Mouse (Mus musculus): ENCODE measurements at regions not wholly inside any gene's neighbourhood (a gene's known extent, or its start where the extent isn't known, plus 50 kb on each side); places are given as distances from the start of the nearest gene placed in this dataset.

DNA sequence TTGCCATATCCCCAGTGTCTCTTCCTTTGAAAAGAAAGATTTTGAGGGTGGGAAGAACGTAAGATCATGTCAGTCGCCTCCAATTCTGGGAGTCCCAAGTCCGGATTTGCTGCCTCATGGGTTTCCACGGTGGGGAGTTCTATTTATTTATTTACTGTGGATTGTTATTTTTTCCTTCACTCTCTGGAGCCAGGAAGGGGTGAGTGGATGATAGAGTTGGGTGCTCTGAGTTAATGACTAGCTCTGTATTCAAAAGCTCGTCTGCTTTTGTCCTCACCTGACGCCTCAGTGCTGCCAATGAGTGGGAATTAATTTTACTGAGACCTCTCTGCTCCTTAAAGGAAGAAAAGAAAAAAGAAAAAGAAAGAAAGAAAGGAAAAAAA is 551.8 kb upstream of the Btbd3 start:
- DNase-seq, result peak in 1 of 2 experiments; percentile 10

DNA sequence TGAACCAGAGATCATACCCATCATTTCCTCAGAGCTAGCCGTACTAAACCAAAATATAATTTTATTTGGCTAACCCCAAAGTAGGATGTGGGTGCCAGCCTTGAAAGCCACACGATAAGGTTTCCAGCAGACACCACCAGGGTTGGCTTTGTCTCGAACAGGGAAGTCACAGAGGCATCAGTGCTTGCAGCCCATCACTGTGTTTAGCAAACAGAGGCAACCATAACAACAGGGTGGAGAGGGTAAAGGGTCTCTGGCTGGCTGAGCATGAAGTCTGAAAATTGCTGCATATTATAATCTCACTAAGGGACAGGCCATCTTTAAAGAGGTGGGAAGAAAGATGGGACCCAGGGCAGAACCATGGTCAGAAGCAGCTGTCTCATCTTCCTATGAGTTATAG is 552.3 kb upstream of the Btbd3 start:
- DNase-seq, result no peak

GRCm38 (mm10) chr2:137695885-137696284 is 560.5 kb upstream of the Btbd3 start:
- no peak for DNase-seq

GRCm38 (mm10) chr2:137694020-137694419 is 562.3 kb upstream of the Btbd3 start:
- DNase-seq, result no peak

GRCm38 (mm10) chr2:137687208-137687607 is 569.2 kb upstream of the Btbd3 start:
- DNase-seq, result no peak

DNA sequence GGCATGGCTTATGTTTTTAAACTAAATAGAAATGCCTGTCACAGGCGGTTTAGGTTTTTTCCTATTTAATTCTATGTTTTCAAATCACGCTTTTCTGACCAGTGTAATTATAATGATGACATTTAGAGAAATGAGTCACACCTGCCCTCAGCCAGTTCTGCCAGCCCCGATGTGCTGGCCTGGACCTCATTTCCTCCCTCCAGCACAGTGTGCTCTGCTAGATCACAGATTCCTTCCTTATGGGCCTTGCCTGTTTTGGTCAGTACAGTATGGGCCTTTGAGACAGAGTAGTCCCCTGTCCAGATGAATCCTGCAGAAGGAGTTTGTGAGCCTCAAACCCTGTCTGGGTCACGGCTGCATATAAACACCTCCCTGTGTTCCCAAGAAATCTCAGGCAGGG is 569.6 kb upstream of the Btbd3 start:
- DNase-seq, result no peak

DNA sequence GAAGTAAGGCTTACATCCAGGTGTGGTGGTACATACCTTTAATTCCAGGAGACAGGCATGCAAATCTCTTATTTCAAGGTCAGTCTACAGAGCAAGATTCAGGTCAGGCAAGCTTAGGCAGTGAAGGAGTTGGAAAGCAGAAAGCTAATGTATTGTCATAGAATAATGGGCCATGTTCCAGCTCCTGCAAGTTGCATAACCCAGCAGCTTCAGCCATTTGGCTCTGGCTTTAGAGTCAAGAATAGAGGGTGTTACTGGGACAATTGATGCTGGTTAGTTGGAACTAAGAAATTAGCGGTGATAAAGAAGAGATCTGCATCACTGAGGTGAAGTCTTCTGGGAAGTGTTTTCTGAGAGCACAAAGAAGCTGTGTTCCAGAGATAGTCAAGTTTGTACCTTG is 565.3 kb upstream of the Jag1 start:
- DNase-seq, result no peak

DNA sequence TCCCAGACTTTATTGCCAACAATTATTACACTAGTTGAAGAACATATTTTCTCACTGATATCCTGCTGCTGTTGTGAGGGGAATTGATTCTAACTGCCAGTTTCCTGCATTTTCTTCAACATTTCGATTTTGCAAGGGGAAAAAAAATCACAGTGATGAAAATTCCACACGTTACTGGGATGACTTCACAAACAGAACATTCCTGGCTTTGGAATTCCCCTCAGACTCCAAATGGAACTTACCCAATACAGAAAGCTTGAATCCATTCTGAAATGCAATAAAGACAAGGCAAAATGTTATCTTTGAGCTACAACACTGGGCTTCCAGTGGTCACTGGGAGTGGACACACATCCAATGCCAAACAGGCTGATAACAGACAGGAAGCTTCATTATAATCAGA is 546.7 kb upstream of the Jag1 start:
- DNase-seq, result no peak

- DNase-seq, result no peak
Observed at GRCm38 (mm10) chr2:137662216-137662615, 545.8 kb upstream of the Jag1 start.

DNA sequence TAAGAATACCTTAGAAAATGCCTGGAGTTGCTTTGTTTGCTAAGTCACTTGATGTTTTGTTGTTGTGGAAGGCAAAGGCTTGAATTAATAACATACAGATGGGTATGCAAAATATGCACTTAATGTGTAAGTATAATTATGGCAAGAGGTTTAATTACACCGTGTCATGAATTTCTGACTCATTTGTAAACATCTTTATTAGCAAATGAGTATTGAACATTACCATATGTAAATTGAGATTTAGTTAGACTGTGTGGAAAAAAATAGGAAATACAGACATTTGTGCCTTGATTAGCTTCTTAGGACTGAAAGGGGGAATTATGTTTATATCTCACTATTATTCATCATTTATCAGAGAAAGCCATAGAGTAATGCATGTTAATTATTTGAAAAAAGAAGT is 544.0 kb upstream of the Jag1 start:
- DNase-seq, result no peak

- no peak for DNase-seq
Observed at GRCm38 (mm10) chr2:137654296-137654695, 537.9 kb upstream of the Jag1 start.

DNA sequence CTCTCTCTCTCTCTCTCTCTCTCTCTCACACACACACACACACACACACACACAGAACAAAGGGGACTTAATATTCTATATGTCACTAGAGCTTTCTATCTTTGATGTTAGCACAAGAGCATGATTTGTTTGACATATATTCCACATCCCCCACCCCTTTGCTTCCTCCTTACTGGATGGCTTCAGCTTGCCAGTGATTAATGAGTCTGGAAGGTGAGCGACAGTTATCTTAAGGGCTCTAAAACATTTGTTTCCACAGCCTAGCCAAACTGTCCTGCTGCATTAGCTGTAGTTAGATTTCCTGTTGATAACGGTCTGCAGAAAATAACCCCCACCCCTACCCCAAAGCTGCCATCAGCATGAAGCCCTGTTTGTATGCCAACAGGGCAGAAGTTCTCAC is 527.7 kb upstream of the Jag1 start:
- DNase-seq, result no peak

DNA sequence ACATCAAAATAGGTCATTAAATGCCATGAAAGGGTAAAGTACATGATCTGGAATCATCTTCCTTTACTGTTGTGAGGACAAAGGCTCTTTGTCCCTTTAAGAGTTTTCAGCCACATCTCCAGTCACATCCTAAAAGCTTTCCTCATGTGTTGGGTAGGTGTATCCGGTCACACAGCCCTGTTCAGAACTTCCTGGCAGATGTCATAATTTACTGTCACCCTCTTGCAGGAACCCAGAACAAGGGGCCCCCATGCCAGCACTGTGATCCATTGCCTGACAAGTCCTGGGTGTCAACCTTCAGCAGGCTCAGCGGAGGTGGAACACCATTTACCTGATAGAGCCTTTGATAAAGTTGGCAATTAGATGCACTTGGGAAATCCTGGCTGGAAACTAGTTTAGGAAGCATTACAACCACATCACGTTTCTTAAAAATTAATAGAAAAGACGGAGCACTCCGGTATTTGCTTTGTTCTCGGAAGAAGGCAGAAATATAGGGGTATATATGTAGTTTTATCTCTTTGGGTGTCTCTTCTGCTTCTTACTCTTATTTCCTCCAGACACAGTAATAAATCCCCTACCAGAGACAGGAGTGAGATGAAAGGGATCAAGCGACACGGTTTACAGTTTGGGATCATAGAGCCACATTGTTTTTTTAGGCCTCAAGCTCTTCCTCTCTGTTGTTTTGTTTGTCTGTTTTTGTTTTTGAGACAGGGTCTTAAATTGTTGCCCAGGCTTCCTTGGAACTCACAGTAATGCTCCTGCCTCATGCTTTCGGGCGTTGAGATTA is 527.0 kb upstream of the Jag1 start:
- DNase-seq, result peak; percentile 27 to 55

DNA sequence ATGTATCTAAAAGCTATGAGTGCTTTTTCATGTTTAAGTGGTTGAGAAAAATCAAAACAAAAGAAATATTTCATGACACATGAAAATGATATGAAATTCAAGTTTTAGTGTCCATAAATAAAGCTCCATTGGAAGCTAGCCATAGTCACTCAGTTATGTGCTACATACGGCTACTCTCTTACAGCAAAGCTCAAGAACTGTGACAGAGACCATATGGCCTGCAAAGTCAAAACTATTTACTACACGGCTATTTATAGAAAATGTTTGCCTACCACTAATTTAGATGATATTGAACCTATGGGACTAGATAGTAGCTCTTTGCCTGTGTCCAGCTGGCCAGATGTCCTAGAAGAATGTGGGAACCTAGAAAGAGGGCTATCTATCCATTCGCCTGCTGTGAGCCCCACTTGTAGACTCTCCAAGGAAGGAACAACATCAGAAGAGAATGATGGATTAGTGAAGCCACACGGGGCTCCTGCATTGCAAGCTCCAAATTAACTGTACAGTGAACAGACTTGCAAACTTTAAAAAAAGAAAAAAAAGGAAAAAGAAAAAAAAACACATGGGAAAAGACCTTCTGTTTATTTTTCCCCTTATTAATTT is 518.7 kb upstream of the Jag1 start:
- peak; percentile 14 to 37 for DNase-seq

DNA sequence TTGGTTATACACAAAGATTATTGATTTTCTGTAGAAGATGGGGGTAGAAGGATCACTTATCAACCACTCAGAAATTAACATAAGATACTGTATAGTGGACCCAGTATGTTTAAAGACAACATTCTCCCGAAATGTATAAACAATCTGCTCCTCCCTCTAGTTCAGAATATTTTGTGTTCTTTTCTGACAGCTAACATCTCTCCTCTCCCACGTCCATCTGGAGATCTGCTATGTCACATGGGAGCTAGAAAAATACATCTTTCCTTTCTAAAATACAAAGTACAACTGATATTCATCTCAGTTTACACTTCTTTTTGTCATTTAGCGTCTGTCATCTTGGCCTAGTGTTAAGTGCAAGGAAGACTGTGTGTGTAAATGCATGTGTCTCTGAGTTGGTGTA is 500.2 kb upstream of the Jag1 start:
- no peak for DNase-seq

GRCm38 (mm10) chr2:137613791-137614190 is 497.3 kb upstream of the Jag1 start:
- no peak for DNase-seq

- DNase-seq, result peak in 1 of 2 experiments; percentile 3
Observed at GRCm38 (mm10) chr2:137608506-137608905, 492.1 kb upstream of the Jag1 start.

DNA sequence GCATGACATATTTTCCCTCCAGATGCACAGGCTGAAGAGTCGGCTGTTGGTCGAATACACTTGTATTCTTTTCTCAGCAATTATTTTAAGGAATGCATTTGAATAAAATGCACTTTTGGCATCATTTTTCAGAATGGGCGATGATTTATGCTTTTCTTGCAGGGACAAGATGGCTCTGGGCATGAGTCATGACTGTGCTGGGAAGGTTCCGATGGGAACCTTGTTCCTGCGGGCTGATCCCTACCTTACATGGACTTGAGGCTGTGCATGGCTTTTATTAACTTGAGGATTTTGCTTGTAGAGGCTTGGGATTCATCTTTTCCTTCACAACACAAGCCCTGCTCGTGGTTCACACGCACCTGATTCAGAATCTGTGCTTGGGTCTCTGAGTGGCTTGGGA is 481.7 kb upstream of the Jag1 start:
- no peak for DNase-seq

- DNase-seq, result no peak
Observed at GRCm38 (mm10) chr2:137594509-137594908, 478.1 kb upstream of the Jag1 start.

DNA sequence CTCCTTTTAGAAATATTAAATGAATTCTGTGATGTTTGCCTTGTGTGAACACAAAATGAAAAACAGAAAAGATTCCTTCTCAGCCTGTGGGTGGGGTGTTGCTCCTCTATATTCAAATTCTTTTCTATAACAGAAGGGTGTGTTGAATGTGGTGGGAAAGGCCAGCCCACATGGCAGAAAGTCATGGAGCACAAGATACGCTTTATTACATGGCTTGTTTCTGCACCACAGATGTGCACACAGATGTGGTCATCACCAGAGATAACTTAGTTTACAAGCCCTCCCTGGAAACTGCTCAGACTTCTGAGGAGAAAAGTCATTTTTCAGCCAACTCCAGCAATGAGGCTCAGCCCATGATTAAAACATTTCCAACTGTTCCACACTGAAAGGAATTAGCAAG is 475.1 kb upstream of the Jag1 start:
- no peak for DNase-seq

- peak in 1 of 2 experiments; percentile 11 for DNase-seq
Observed at GRCm38 (mm10) chr2:137581491-137581890, 465.0 kb upstream of the Jag1 start.

DNA sequence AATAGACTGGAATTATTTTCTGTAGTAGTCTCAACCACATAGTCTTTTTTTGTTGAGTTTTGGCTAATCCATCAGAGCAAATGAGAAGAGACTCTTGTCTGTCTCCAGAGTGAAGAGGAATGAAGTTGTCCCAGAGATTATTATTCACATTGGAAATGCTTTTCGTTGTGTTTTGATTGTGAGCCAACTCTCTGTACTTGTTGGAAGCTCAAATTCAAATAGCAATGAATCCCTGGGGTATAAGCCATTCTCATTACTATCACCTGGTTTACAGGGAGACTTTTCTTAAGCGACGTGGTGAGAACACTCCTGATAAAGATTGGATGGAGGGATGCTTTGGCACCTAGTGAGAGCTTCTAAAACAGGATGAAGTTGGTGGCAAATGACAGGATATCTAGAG is 459.3 kb upstream of the Jag1 start:
- DNase-seq, result no peak

- DNase-seq, result no peak
Observed at GRCm38 (mm10) chr2:137574845-137575449, 458.5 kb upstream of the Jag1 start.

- DNase-seq, result no peak
Observed at GRCm38 (mm10) chr2:137571146-137571545, 454.7 kb upstream of the Jag1 start.
